Mouse (Mus musculus): Measurements from ENCODE around the gene Psmb11. TPM values are rescaled to one million over a fixed set of nuclear protein-coding genes. Genes with fewer than 3 reads are reported as not detected.

The Psmb11 gene
- polyA plus RNA-seq, 1 experiment from 2014 or later: not detected

- ATAC-seq (ENCODE audit: low FRiP score, low TSS enrichment): no peak
- no peak for TF ChIP-seq CTCF (IDR thresholded peaks at IDR 0.05; ENCODE audit: low read depth)
- TF ChIP-seq EP300 (optimal IDR thresholded peaks at IDR 0.05): no peak
- Histone ChIP-seq H3K9ac (ENCODE audit: low read length) (no peak overlapping the region), H3K27ac (replicated peaks) (no peak overlapping the region), H3K4me1 (replicated peaks; ENCODE audit: control insufficient read depth, insufficient read depth) (no peaks in the 10 kb centered on the region), H3K4me2 (replicated peaks; ENCODE audit: low read depth) (no peak overlapping the region), H3K9me3 (ENCODE audit: control insufficient read depth, low read length) (no peaks in the 10 kb centered on the region), H3K27me3 (ENCODE audit: control insufficient read depth, insufficient read depth, low read length) (no peaks in the 10 kb centered on the region), H3K36me3 (ENCODE audit: control insufficient read depth, insufficient read depth, low read length) (0 out of 2 replicates have a peak, but pooled peaks cover 8% of the 10 kb centered on the region), H3K4me3 (ENCODE audit: low read depth, low read length) (no peak overlapping the region)
- no peak for DNase-seq (ENCODE audit: low spot score)
- WGBS: 73% methylated on average over 27 of the region's 28 CpGs
Measured at GRCm38 (mm10) chr14:54594631-54595414, 26.4 kb upstream of the Psmb11 start.

GRCm38 (mm10) chr14:54597084-54597483 is 24.1 kb upstream of the Psmb11 start:
- no peak overlapping the region for H3K27ac ChIP-seq (replicated peaks)
- ATAC-seq (ENCODE audit: low FRiP score, low TSS enrichment) (no peak), DNase-seq (ENCODE audit: low spot score) (no peak)
- 0 out of 2 replicates have a peak, but pooled peaks cover 8% of the 10 kb centered on the region for H3K36me3 ChIP-seq (ENCODE audit: control insufficient read depth, insufficient read depth, low read length)
- TF ChIP-seq EP300 (optimal IDR thresholded peaks at IDR 0.05): no peak
- TF ChIP-seq CTCF (IDR thresholded peaks at IDR 0.05; ENCODE audit: low read depth): peak; percentile 65
- H3K4me2 ChIP-seq (replicated peaks; ENCODE audit: low read depth): no peak overlapping the region
- H3K27me3 ChIP-seq (ENCODE audit: control insufficient read depth, insufficient read depth, low read length): no peaks in the 10 kb centered on the region
- H3K4me1 ChIP-seq (replicated peaks; ENCODE audit: control insufficient read depth, insufficient read depth): no peaks in the 10 kb centered on the region
- no peaks in the 10 kb centered on the region for H3K9me3 ChIP-seq (ENCODE audit: control insufficient read depth, low read length)
- 77% methylated on average over 7 of the region's 7 CpGs for WGBS
- no peak overlapping the region for H3K4me3 ChIP-seq (ENCODE audit: low read depth, low read length)
- H3K9ac ChIP-seq (ENCODE audit: low read length): no peak overlapping the region

GRCm38 (mm10) chr14:54601601-54602000 is 19.6 kb upstream of the Psmb11 start:
- TF ChIP-seq CTCF (IDR thresholded peaks at IDR 0.05; ENCODE audit: low read depth): no peak
- TF ChIP-seq EP300 (optimal IDR thresholded peaks at IDR 0.05): no peak
- no peak overlapping the region for H3K27ac ChIP-seq (replicated peaks)
- DNase-seq (ENCODE audit: low spot score): no peak

GRCm38 (mm10) chr14:54602613-54603012 is 18.6 kb upstream of the Psmb11 start:
- no peak overlapping the region for H3K9ac ChIP-seq (ENCODE audit: low read length)

More at GRCm38 (mm10) chr14:54601601-54602000, 19.6 kb upstream of the Psmb11 start:
- no peaks in the 10 kb centered on the region for H3K36me3 ChIP-seq (ENCODE audit: control insufficient read depth, insufficient read depth, low read length)
- WGBS: 41% methylated on average over 2 of the region's 2 CpGs
- H3K9me3 ChIP-seq (ENCODE audit: control insufficient read depth, low read length): no peaks in the 10 kb centered on the region
- no peaks in the 10 kb centered on the region for H3K4me1 ChIP-seq (replicated peaks; ENCODE audit: control insufficient read depth, insufficient read depth)
- no peak for ATAC-seq (ENCODE audit: low FRiP score, low TSS enrichment)
- no peak overlapping the region for H3K4me3 ChIP-seq (ENCODE audit: low read depth, low read length)
- no peak overlapping the region for H3K9ac ChIP-seq (ENCODE audit: low read length)
- no peak overlapping the region for H3K4me2 ChIP-seq (replicated peaks; ENCODE audit: low read depth)
- H3K27me3 ChIP-seq (ENCODE audit: control insufficient read depth, insufficient read depth, low read length): no peaks in the 10 kb centered on the region

GRCm38 (mm10) chr14:54603038-54603654 is 18.1 kb upstream of the Psmb11 start:
- under 1% methylated on average over 46 of the region's 46 CpGs for WGBS
- H3K4me2 ChIP-seq (replicated peaks; ENCODE audit: low read depth): peak overlapping the region; percentile 52
- no peaks in the 10 kb centered on the region for H3K4me1 ChIP-seq (replicated peaks; ENCODE audit: control insufficient read depth, insufficient read depth)
- peak overlapping the region; percentile 73 for H3K4me3 ChIP-seq (ENCODE audit: low read depth, low read length)
- TF ChIP-seq EP300 (optimal IDR thresholded peaks at IDR 0.05): no peak
- TF ChIP-seq CTCF (IDR thresholded peaks at IDR 0.05; ENCODE audit: low read depth): peak; percentile 34; the same call in 1 of the 2 replicates
- DNase-seq (ENCODE audit: low spot score) (peak; percentile 97), ATAC-seq (ENCODE audit: low FRiP score, low TSS enrichment) (peak; percentile 100)
- H3K36me3 ChIP-seq (ENCODE audit: control insufficient read depth, insufficient read depth, low read length): no peaks in the 10 kb centered on the region
- H3K27me3 ChIP-seq (ENCODE audit: control insufficient read depth, insufficient read depth, low read length): no peaks in the 10 kb centered on the region
- peak overlapping the region; percentile 98 for H3K27ac ChIP-seq (replicated peaks)
- H3K9ac ChIP-seq (ENCODE audit: low read length): peak overlapping the region; percentile 85
- H3K9me3 ChIP-seq (ENCODE audit: control insufficient read depth, low read length): no peaks in the 10 kb centered on the region

More at GRCm38 (mm10) chr14:54602613-54603012, 18.6 kb upstream of the Psmb11 start:
- no peaks in the 10 kb centered on the region for H3K36me3 ChIP-seq (ENCODE audit: control insufficient read depth, insufficient read depth, low read length)
- H3K27me3 ChIP-seq (ENCODE audit: control insufficient read depth, insufficient read depth, low read length): no peaks in the 10 kb centered on the region
- TF ChIP-seq EP300 (optimal IDR thresholded peaks at IDR 0.05) (no peak), CTCF (IDR thresholded peaks at IDR 0.05; ENCODE audit: low read depth) (no peak)
- peak overlapping the region; percentile 73 for H3K4me3 ChIP-seq (ENCODE audit: low read depth, low read length)
- no peaks in the 10 kb centered on the region for H3K4me1 ChIP-seq (replicated peaks; ENCODE audit: control insufficient read depth, insufficient read depth)
- H3K27ac ChIP-seq (replicated peaks): peak overlapping the region; percentile 98
- DNase-seq (ENCODE audit: low spot score) (no peak), ATAC-seq (ENCODE audit: low FRiP score, low TSS enrichment) (no peak)
- 46% methylated on average over 4 of the region's 4 CpGs for WGBS
- H3K9me3 ChIP-seq (ENCODE audit: control insufficient read depth, low read length): no peaks in the 10 kb centered on the region
- peak overlapping the region; percentile 52 for H3K4me2 ChIP-seq (replicated peaks; ENCODE audit: low read depth)

GRCm38 (mm10) chr14:54603686-54604085 is 17.5 kb upstream of the Psmb11 start:
- Histone ChIP-seq H3K27ac (replicated peaks) (peak overlapping the region; percentile 98), H3K36me3 (ENCODE audit: control insufficient read depth, insufficient read depth, low read length) (no peaks in the 10 kb centered on the region), H3K9ac (ENCODE audit: low read length) (no peak overlapping the region), H3K4me2 (replicated peaks; ENCODE audit: low read depth) (peak overlapping the region; percentile 52), H3K4me3 (ENCODE audit: low read depth, low read length) (peak overlapping the region; percentile 73), H3K4me1 (replicated peaks; ENCODE audit: control insufficient read depth, insufficient read depth) (no peaks in the 10 kb centered on the region), H3K27me3 (ENCODE audit: control insufficient read depth, insufficient read depth, low read length) (no peaks in the 10 kb centered on the region), H3K9me3 (ENCODE audit: control insufficient read depth, low read length) (no peaks in the 10 kb centered on the region)
- DNase-seq (ENCODE audit: low spot score) (no peak), ATAC-seq (ENCODE audit: low FRiP score, low TSS enrichment) (no peak)
- WGBS: 77% methylated on average over 8 of the region's 8 CpGs
- TF ChIP-seq EP300 (optimal IDR thresholded peaks at IDR 0.05): no peak

Data from stomach, postnatal 0 days (tissue).